Mouse (Mus musculus) myocyte (in vitro differentiated cells): Measurements from ENCODE around the gene Ank3. TPM values are rescaled to one million over a fixed set of nuclear protein-coding genes. Genes with fewer than 3 reads are reported as not detected.

Experiments
- H3K27me3 ChIP-seq: one replicate; pipeline ENCODE4 v1.6.1; 2011; ENCODE audit not compliant: control insufficient read depth, insufficient read depth, insufficient read length
- H3K36me3 ChIP-seq: one replicate; pipeline ENCODE4 v1.6.1; 2011; ENCODE audit not compliant: control insufficient read depth, insufficient read depth
- H3K4me2 ChIP-seq: one replicate; pipeline ENCODE4 v1.6.1; 2011; ENCODE audit warnings: low read depth, control low read depth
- H3K4me3 ChIP-seq: one replicate; pipeline ENCODE4 v1.5.1; 2011; ENCODE audit warnings: mild to moderate bottlenecking, control low read depth, moderate library complexity
- H3K79me2 ChIP-seq: one replicate; pipeline ENCODE4 v1.6.1; 2011; ENCODE audit not compliant: control insufficient read depth, insufficient read depth
- H3ac ChIP-seq: one replicate; pipeline ENCODE4 v1.6.1; 2011; ENCODE audit not compliant: control insufficient read depth, insufficient read length
- CEBPB ChIP-seq: IDR thresholded peaks from 2 replicates; pipeline ENCODE4 v1.6.1; 2011; ENCODE audit warnings: mild to moderate bottlenecking, moderate library complexity; ENCODE audit not compliant: poor library complexity, insufficient read depth, severe bottlenecking
- E2F4 ChIP-seq: IDR thresholded peaks from one replicate; pipeline ENCODE4 v1.6.1; 2011; ENCODE audit warnings: mild to moderate bottlenecking, control low read depth, moderate library complexity; ENCODE audit not compliant: insufficient read depth
- MAX ChIP-seq: IDR thresholded peaks from one replicate; pipeline ENCODE4 v1.6.1; 2011; ENCODE audit warnings: low read depth, mild to moderate bottlenecking, control low read depth
- MYOD1 ChIP-seq, 3 experiments: IDR thresholded peaks; one replicate each; pipeline ENCODE4 v1.6.1; 2011; ENCODE audit warnings: control low read depth in 2 of 3, low read depth in 2 of 3, mild to moderate bottlenecking in 2 of 3, moderate library complexity in 1 of 3; ENCODE audit not compliant: insufficient read length in 2 of 3, control insufficient read depth in 1 of 3
- MYOG ChIP-seq, 3 experiments: IDR thresholded peaks; one replicate each; pipeline ENCODE4 v1.6.1; 2011; ENCODE audit warnings: control low read depth in 2 of 3, low read depth in 2 of 3, mild to moderate bottlenecking in 2 of 3; ENCODE audit not compliant: insufficient read length in 2 of 3, control insufficient read depth in 1 of 3, insufficient read depth in 1 of 3
- POLR2A ChIP-seq: IDR thresholded peaks from one replicate; pipeline ENCODE4 v1.6.1; 2011; ENCODE audit warnings: low read depth, mild to moderate bottlenecking, control low read depth, moderate library complexity; ENCODE audit not compliant: insufficient read length
- POLR2AphosphoS2 ChIP-seq: IDR thresholded peaks from one replicate; pipeline ENCODE4 v1.6.1; 2011; ENCODE audit warnings: low read depth, control low read depth; ENCODE audit not compliant: insufficient read length
- REST ChIP-seq: IDR thresholded peaks from one replicate; pipeline ENCODE4 v1.6.1; 2011; ENCODE audit warnings: mild to moderate bottlenecking, control low read depth, moderate library complexity; ENCODE audit not compliant: insufficient read depth, insufficient read length
- SRF ChIP-seq: IDR thresholded peaks from one replicate; pipeline ENCODE4 v1.6.1; 2011; ENCODE audit warnings: low read depth; ENCODE audit not compliant: control insufficient read depth, insufficient read length
- TCF12 ChIP-seq: IDR thresholded peaks from one replicate; pipeline ENCODE4 v1.6.1; 2011; ENCODE audit warnings: mild to moderate bottlenecking, control low read depth; ENCODE audit not compliant: poor library complexity, insufficient read depth, severe bottlenecking
- TCF3 ChIP-seq: IDR thresholded peaks from one replicate; pipeline ENCODE4 v1.6.1; 2011; ENCODE audit warnings: low read depth, control low read depth; ENCODE audit not compliant: insufficient read length
- USF1 ChIP-seq: IDR thresholded peaks from one replicate; pipeline ENCODE4 v1.6.1; 2011; ENCODE audit warnings: low read depth, mild to moderate bottlenecking, control low read depth, moderate library complexity
- polyA plus RNA-seq: library from polyadenylated mRNA; unstranded; fragments of >200 nt; fragmentation: generic; extraction: Trizol; gene quantifications from one replicate; pipeline ENCODE4 v1.2.1, GENCODE M21; 2012; ENCODE audit warnings: missing spikeins

Gene Ank3
- polyA plus RNA-seq, 1 experiment, result 5.5 TPM

- Histone ChIP-seq H3K4me3 (no peak overlapping the region), H3K79me2 (no peaks in the 10 kb centered on the region), H3K36me3 (no peaks in the 10 kb centered on the region), H3K4me2 (no peak overlapping the region), H3K27me3 (no peaks in the 10 kb centered on the region), H3ac (no peak overlapping the region)
- TF ChIP-seq REST (no peak), TCF3 (no peak), TCF12 (no peak), MYOD1 (IDR thresholded peaks at IDR 0.05; ENCODE audit: control insufficient read depth in 1 of 3, insufficient read length in 2 of 3, low read depth in 2 of 3) (no peak), CEBPB (no peak), POLR2AphosphoS2 (no peak), USF1 (no peak), MAX (no peak), MYOG (IDR thresholded peaks at IDR 0.05; ENCODE audit: control insufficient read depth in 1 of 3, insufficient read depth in 1 of 3, insufficient read length in 2 of 3, low read depth in 2 of 3) (no peak), POLR2A (no peak), E2F4 (no peak), SRF (no peak)
Observed at GRCm38 (mm10) chr10:70069321-70069720, 670.7 kb downstream of the Ank3 start.

GRCm38 (mm10) chr10:70071334-70071733 is 672.8 kb downstream of the Ank3 start:
- no peak overlapping the region for H3ac ChIP-seq
- no peak overlapping the region for H3K4me2 ChIP-seq
- no peaks in the 10 kb centered on the region for H3K36me3 ChIP-seq
- no peaks in the 10 kb centered on the region for H3K79me2 ChIP-seq
- no peak for TF ChIP-seq REST
- no peak for TF ChIP-seq CEBPB
- TF ChIP-seq MYOD1 (IDR thresholded peaks at IDR 0.05; ENCODE audit: control insufficient read depth in 1 of 3, insufficient read length in 2 of 3, low read depth in 2 of 3), result peak in 1 of 3 experiments; percentile 54
- peak; percentile 32 for TF ChIP-seq TCF3
- TF ChIP-seq MYOG (IDR thresholded peaks at IDR 0.05; ENCODE audit: control insufficient read depth in 1 of 3, insufficient read depth in 1 of 3, insufficient read length in 2 of 3, low read depth in 2 of 3), result peak in 1 of 3 experiments; percentile 47
- H3K4me3 ChIP-seq, result no peak overlapping the region
- H3K27me3 ChIP-seq, result no peaks in the 10 kb centered on the region

Other genes with a start within 250 kb of the Ank3 start
- 7.5 TPM for gene Rhobtb1, start 247.3 kb upstream of the Ank3 start, polyA plus RNA-seq
- gene A930033H14Rik, start 185.7 kb upstream of the Ank3 start, polyA plus RNA-seq, result 1.9 TPM
- 85.7 TPM for gene Cdk1, start 45.8 kb upstream of the Ank3 start, polyA plus RNA-seq